Mouse (Mus musculus): ENCODE results near the gene Slc30a10. TPM values are rescaled to one million over a fixed set of nuclear protein-coding genes. Genes with fewer than 3 reads are reported as not detected.
A peak's percentile ranks its signal among the peaks of the same experiment; 100 is the strongest.

The Slc30a10 gene
- polyA plus RNA-seq, 1 experiment from 2014 or later, result 0.39 TPM

- Histone ChIP-seq H3K36me3 (no peaks in the 10 kb centered on the region), H3K4me3 (replicated peaks) (no peak overlapping the region), H3K9me3 (no peaks in the 10 kb centered on the region), H3K27me3 (peaks cover 6% of the 10 kb centered on the region), H3K4me1 (replicated peaks) (peaks cover 13% of the 10 kb centered on the region), H3K4me2 (no peak overlapping the region), H3K9ac (replicated peaks) (no peak overlapping the region), H3K27ac (no peak overlapping the region)
- 82% methylated on average over 5 of the region's 5 CpGs for WGBS
- no peak for ATAC-seq (ENCODE audit: insufficient number of reproducible peaks, insufficient read depth, low FRiP score, low TSS enrichment, low read depth)
These were observed 8.2 kb downstream of the Slc30a10 start for GRCm38 (mm10) chr1:185462889-185463288.

DNA sequence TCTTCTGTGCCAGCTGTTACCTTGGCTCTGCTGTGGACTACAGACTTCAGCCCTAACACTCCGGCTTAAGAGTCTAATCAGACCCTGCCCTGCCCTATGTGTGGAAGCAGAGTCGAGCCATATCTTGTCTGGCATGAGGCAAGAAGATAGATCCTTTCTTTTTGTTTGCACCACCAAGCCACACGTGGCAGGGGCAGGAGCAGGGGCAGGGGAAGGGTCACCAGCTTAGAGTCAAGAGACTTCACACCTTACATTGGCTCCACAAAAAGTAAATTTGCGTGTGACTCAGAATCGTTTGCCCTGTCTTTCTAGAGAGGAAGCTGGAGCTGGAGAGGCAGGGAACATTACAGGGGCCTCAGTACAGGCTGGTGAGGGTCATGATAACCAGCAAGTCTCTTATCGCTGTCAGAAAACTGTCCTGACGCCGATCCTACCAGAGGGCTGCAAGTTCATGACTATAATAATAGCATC lies 14.9 kb downstream of the Slc30a10 start:
- Histone ChIP-seq H3K4me3 (replicated peaks) (no peak overlapping the region), H3K27me3 (no peaks in the 10 kb centered on the region), H3K4me1 (replicated peaks) (peaks cover 35% of the 10 kb centered on the region), H3K36me3 (no peaks in the 10 kb centered on the region), H3K4me2 (no peak overlapping the region), H3K9me3 (no peaks in the 10 kb centered on the region), H3K27ac (peak overlapping the region; percentile 41; the same call in 1 of the 2 replicates), H3K9ac (replicated peaks) (no peak overlapping the region)
- no peak for ATAC-seq (ENCODE audit: insufficient number of reproducible peaks, insufficient read depth, low FRiP score, low TSS enrichment, low read depth)
- WGBS, result 73% methylated on average over 8 of the region's 8 CpGs

GRCm38 (mm10) chr1:185472025-185472720 lies 17.5 kb downstream of the Slc30a10 start:
- 27% methylated on average over 8 of the region's 8 CpGs for WGBS
- no peaks in the 10 kb centered on the region for H3K36me3 ChIP-seq

DNA sequence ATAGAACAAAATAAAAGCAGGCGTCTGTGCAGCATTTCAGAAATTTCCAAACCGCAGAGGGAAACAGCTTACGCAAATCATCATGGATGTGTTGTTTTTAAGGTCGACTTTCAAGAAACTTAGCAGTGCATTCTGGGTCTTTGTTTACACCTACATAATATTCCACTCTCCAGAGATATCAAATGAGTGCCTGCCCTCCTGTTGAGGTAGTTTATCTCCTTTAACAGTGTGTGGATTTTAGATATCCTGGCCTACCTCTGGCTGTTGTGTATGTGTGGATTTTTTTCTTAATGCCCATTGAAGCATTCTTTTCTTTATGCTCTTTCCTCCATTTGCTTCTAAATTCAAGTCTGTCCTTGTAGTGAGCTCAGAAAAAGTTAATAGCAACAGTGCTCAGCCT lies 18.1 kb downstream of the Slc30a10 start:
- Histone ChIP-seq H3K27me3 (no peaks in the 10 kb centered on the region), H3K27ac (no peak overlapping the region), H3K4me3 (replicated peaks) (no peak overlapping the region), H3K9me3 (no peaks in the 10 kb centered on the region), H3K4me1 (replicated peaks) (peaks cover 23% of the 10 kb centered on the region), H3K36me3 (no peaks in the 10 kb centered on the region), H3K9ac (replicated peaks) (no peak overlapping the region), H3K4me2 (no peak overlapping the region)
- WGBS, result 77% methylated on average over 4 of the region's 4 CpGs
- ATAC-seq (ENCODE audit: insufficient number of reproducible peaks, insufficient read depth, low FRiP score, low TSS enrichment, low read depth), result no peak

More at GRCm38 (mm10) chr1:185472025-185472720, 17.5 kb downstream of the Slc30a10 start:
- Histone ChIP-seq H3K27ac (peak overlapping the region; percentile 35; the same call in 1 of the 2 replicates), H3K9ac (replicated peaks) (no peak overlapping the region), H3K27me3 (no peaks in the 10 kb centered on the region), H3K4me3 (replicated peaks) (no peak overlapping the region), H3K9me3 (no peaks in the 10 kb centered on the region), H3K4me1 (replicated peaks) (peaks cover 29% of the 10 kb centered on the region), H3K4me2 (no peak overlapping the region)
- no peak for ATAC-seq (ENCODE audit: insufficient number of reproducible peaks, insufficient read depth, low FRiP score, low TSS enrichment, low read depth)

DNA sequence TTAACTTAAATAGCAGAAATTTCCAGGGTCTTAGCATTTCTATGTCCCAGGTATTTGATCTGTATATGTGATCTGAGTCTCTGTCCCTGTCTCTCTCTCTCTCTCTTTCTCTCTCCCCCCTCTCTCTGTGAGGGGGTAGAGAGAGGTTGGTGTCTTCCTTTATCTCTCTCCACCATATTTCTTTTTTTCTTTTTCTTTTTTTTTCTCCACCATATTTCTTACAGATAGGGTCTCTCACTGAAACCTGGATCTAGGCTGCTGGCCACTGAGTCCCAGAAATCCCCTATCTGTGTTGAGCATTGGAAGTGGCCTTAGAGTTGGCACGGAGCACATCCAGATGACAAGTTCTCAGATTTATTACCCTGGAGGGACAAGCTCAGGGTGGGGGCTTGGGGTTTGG lies 18.8 kb downstream of the Slc30a10 start:
- peaks cover 16% of the 10 kb centered on the region for H3K4me1 ChIP-seq (replicated peaks)
- H3K4me3 ChIP-seq (replicated peaks), result no peak overlapping the region
- no peak for ATAC-seq (ENCODE audit: insufficient number of reproducible peaks, insufficient read depth, low FRiP score, low TSS enrichment, low read depth)
- no peak overlapping the region for H3K27ac ChIP-seq
- H3K4me2 ChIP-seq, result no peak overlapping the region
- no peak overlapping the region for H3K9ac ChIP-seq (replicated peaks)
- no peaks in the 10 kb centered on the region for H3K9me3 ChIP-seq
- WGBS, result 85% methylated on average over 1 of the region's 1 CpGs
- no peaks in the 10 kb centered on the region for H3K36me3 ChIP-seq
- no peaks in the 10 kb centered on the region for H3K27me3 ChIP-seq

GRCm38 (mm10) chr1:185479861-185480260 lies 25.2 kb downstream of the Slc30a10 start:
- WGBS, result 94% methylated on average over 4 of the region's 4 CpGs
- H3K9ac ChIP-seq (replicated peaks), result no peak overlapping the region
- H3K4me1 ChIP-seq (replicated peaks), result peaks cover 30% of the 10 kb centered on the region
- H3K36me3 ChIP-seq, result no peaks in the 10 kb centered on the region
- H3K4me3 ChIP-seq (replicated peaks), result no peak overlapping the region
- H3K27me3 ChIP-seq, result no peaks in the 10 kb centered on the region
- no peaks in the 10 kb centered on the region for H3K9me3 ChIP-seq
- no peak for ATAC-seq (ENCODE audit: insufficient number of reproducible peaks, insufficient read depth, low FRiP score, low TSS enrichment, low read depth)
- H3K27ac ChIP-seq, result no peak overlapping the region
- H3K4me2 ChIP-seq, result no peak overlapping the region

- Histone ChIP-seq H3K4me3 (replicated peaks) (peak overlapping the region; percentile 36), H3K9ac (replicated peaks) (peak overlapping the region; percentile 55; the same call in 1 of the 2 replicates), H3K4me2 (peak overlapping the region; percentile 59), H3K27me3 (no peaks in the 10 kb centered on the region), H3K36me3 (no peaks in the 10 kb centered on the region), H3K27ac (peak overlapping the region; percentile 84), H3K4me1 (replicated peaks) (peaks cover 30% of the 10 kb centered on the region), H3K9me3 (no peaks in the 10 kb centered on the region)
- ATAC-seq (ENCODE audit: insufficient number of reproducible peaks, insufficient read depth, low FRiP score, low TSS enrichment, low read depth), result peak; percentile 34; the same call in 1 of the 2 replicates
- WGBS, result 16% methylated on average over 19 of the region's 19 CpGs
These were observed 27.5 kb downstream of the Slc30a10 start for GRCm38 (mm10) chr1:185482001-185482761.

- Histone ChIP-seq H3K4me2 (peak overlapping the region; percentile 59), H3K36me3 (no peaks in the 10 kb centered on the region), H3K9me3 (no peaks in the 10 kb centered on the region), H3K4me1 (replicated peaks) (peaks cover 33% of the 10 kb centered on the region), H3K4me3 (replicated peaks) (no peak overlapping the region), H3K27ac (peak overlapping the region; percentile 84; the same call in 1 of the 2 replicates), H3K27me3 (no peaks in the 10 kb centered on the region), H3K9ac (replicated peaks) (no peak overlapping the region)
- 0 out of 2 replicates have a peak, but pooled peaks have one; percentile 13 for ATAC-seq (ENCODE audit: insufficient number of reproducible peaks, insufficient read depth, low FRiP score, low TSS enrichment, low read depth)
- 92% methylated on average over 2 of the region's 2 CpGs for WGBS
These were observed 28.1 kb downstream of the Slc30a10 start for GRCm38 (mm10) chr1:185482762-185483161.

GRCm38 (mm10) chr1:185483356-185484057 lies 28.9 kb downstream of the Slc30a10 start:
- H3K4me1 ChIP-seq (replicated peaks), result peaks cover 40% of the 10 kb centered on the region
- H3K9me3 ChIP-seq, result no peaks in the 10 kb centered on the region
- no peak overlapping the region for H3K4me2 ChIP-seq
- ATAC-seq (ENCODE audit: insufficient number of reproducible peaks, insufficient read depth, low FRiP score, low TSS enrichment, low read depth), result no peak
- peak overlapping the region; percentile 54; the same call in 1 of the 2 replicates for H3K27ac ChIP-seq
- H3K36me3 ChIP-seq, result no peaks in the 10 kb centered on the region
- no peak overlapping the region for H3K9ac ChIP-seq (replicated peaks)
- 42% methylated on average over 12 of the region's 12 CpGs for WGBS
- no peak overlapping the region for H3K4me3 ChIP-seq (replicated peaks)
- H3K27me3 ChIP-seq, result no peaks in the 10 kb centered on the region

- no peak for ATAC-seq (ENCODE audit: insufficient number of reproducible peaks, insufficient read depth, low FRiP score, low TSS enrichment, low read depth)
- 53% methylated on average over 19 of the region's 19 CpGs for WGBS
- Histone ChIP-seq H3K4me2 (peak overlapping the region; percentile 35), H3K27ac (peak overlapping the region; percentile 54; the same call in 1 of the 2 replicates), H3K4me3 (replicated peaks) (no peak overlapping the region), H3K36me3 (no peaks in the 10 kb centered on the region), H3K9me3 (no peaks in the 10 kb centered on the region), H3K27me3 (no peaks in the 10 kb centered on the region), H3K9ac (replicated peaks) (no peak overlapping the region), H3K4me1 (replicated peaks) (peaks cover 48% of the 10 kb centered on the region)
These were observed 29.6 kb downstream of the Slc30a10 start for GRCm38 (mm10) chr1:185484281-185484680.

- Histone ChIP-seq H3K9ac (replicated peaks) (no peak overlapping the region), H3K4me2 (no peak overlapping the region), H3K36me3 (no peaks in the 10 kb centered on the region), H3K9me3 (no peaks in the 10 kb centered on the region), H3K27me3 (no peaks in the 10 kb centered on the region), H3K4me3 (replicated peaks) (no peak overlapping the region), H3K27ac (no peak overlapping the region), H3K4me1 (replicated peaks) (peaks cover 20% of the 10 kb centered on the region)
- 54% methylated on average over 6 of the region's 6 CpGs for WGBS
- no peak for ATAC-seq (ENCODE audit: insufficient number of reproducible peaks, insufficient read depth, low FRiP score, low TSS enrichment, low read depth)
These were observed 35.2 kb downstream of the Slc30a10 start for GRCm38 (mm10) chr1:185489893-185490292.

Data from limb, embryonic 12.5 days (tissue).